Mouse (Mus musculus): ENCODE measurements around the gene Etaa1.
"Not testable (repeated sequence)": the region's sequence is repeated elsewhere in the genome, so short reads cannot be mapped to it uniquely, and the experiment has no call there.

Etaa1 gene

DNA sequence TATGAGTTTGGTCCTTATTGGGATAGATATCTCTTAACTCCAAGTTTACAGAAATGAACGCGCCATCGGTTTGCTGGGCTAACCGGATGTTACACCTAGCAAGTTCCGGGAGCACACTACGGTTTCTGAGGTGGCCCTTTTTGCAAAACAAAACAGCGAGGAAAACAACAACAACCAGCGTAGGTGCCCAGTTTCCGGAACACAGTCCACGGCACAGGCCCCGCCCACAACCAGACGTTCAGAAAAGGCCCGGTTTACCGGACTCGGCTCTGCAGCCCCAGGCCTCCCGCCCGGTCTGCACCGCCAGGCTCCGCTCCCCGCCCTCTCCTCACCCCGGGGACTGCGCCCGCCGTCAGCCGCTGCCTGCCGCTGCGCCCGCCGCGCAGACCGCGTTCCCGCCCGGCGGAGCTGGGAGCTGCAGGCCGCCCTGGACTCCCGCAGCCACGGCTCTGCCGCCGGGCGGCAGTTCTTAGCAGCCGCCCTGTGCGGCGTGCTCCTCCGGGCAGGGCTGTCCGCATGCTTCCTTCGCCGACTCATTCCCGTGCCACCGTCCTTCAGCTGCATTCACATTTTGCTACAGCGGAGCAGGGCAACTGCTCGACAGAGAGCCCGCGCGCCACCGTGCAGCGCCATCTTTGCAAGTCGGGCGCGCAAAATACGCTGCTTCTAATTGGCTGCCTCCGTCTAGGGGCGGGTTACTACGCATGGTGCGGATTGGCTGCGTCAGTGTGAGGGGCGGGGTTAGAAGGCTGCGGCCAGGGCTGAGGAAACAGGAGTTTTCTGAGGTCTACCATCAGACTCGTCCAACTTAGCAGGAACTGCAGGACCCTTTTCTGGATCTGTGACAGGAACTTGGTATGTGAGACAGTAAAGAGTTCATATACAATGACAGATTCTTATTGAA lies at the start of gene Etaa1:
TSS of gene Etaa1 (minus strand) at position 645 of the 904 bp plus-strand sequence.
- peak; percentile 95 to 96 for DNase-seq

DNA sequence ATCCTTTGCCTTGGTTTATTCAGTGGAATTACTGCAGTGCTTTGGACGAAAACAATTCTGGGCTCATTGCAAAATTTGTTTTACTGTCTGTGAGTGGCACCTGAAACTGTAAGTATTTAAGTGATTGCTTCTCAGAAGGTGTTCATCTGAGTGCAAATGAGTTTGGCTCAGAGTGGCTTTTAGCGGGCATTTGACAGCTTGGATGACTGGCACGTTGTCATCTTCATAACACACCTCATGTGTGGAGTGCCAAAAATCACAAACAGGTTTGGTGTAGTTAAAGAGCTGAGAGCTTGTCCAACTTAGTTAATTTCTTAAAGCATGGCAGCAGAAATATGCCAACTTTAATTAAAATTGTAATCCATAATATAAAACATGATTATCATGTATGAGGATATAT lies 40.5 kb upstream of the Etaa1 start:
- no peak for DNase-seq

DNA sequence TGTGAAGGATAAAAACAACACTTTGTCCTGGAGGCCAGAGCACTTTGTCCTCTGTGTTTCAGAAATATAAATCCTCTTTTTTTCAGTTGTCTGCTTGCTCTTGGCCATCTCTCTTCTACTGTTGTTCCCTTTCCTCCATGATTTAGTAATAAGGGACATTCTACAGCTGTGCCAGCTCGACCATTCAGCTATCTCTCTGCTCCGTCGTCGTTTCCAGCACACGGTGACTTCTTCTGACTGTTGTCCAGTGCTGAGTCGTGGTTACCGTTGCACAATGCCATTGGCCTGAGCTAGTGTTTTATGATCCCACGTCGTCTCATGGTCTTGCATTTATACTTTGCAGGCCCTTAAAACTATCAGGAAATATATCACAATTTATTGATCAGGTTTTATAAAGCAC lies 38.6 kb upstream of the Etaa1 start:
- DNase-seq = peak; percentile 4 to 25

DNA sequence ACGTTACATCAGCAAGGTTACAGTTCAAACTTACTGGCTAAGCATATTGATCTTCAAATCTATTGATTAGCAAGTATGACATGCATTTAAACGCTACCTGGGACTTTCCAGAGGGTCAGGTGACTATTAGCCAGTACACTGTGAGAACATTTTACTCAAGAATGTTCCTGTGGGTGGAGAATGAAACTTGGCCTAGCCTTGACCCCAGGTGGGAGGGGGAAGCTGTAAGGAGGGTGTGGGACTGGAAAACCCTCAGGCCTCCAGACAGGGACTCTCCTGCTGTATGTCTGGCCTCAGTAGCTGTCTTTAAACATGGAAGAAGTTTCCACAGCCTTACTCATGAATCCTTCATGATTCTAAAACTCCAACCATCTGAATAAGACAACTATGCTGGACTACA lies 29.7 kb upstream of the Etaa1 start:
- no peak for DNase-seq

DNA sequence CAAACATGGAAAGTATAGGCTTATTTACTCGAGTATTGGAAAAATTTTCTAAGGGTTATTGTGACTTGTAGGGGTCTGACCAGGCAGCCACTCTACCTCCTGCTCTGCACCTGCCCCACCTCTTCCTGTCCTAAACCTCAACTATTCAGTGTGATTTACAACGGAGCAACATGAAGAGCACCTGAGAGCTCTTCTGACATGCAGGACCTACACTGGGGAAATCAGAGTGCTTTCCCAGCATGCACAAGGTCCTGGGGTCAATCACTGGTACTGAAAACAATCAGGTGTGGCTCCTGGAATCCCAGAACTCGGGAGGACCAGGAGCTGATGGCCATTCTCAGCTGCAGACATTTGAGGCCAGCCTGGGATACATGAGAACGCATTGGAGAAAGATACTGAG lies 27.6 kb upstream of the Etaa1 start:
- no peak for DNase-seq

DNA sequence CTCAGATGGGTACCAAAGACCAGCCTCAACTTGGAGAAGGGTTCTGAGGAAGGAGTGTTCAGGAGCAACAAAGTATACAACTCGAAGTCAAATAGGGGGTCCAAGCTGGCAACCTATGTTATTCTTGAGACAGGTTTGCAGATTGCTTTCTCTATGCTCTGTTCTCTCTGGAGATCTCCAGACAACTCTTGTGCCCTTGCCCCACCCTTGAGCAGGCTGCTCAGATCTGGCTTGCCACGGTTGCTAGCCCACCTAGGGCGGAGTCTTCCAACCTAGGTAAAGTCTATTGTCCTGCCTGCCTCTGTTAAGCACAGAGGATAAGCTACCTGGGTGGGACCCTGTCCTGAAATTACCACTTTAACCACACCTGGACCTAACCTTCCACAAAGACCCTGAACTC lies 21.9 kb upstream of the Etaa1 start:
- no peak for DNase-seq

DNA sequence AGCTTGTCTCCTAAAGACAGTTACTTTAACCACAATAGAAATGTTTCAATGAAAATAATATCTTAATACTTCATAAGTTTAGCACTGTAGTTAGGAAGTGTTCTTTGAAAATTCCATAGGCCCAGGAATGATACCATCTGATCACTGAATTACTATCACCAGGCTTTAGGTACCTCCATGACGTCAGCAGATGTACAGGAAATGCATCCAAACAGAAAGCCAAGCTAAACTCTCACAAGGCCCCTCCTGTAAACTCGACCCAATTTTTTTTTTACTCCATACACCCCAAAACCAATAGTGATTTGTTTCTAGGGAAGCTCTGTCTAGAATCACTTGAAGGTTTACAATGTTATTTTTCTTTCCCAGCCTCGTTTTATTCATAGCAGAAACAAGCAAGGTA lies 884 bp downstream of the Etaa1 start:
- no peak for DNase-seq

DNA sequence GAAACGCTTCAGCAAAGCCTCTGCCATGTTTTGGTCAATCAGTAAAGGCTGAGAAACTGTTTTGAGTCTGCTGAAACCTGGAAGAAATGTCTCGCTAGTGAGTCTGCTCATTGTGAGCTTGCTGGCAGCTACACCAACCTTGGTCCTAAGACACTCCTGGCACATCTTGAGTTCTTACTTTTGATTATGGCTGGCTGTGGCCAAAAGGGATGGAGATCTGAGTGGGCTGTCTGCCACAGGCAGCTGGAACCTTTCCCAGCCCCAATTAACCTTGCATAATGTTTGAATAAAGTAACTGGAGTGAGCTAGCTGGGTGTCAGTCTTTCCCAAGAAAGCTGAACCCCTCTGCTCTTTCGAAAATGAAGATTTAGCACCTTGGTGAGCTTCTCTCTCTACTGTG lies 2.3 kb downstream of the Etaa1 start:
- DNase-seq = no peak

DNA sequence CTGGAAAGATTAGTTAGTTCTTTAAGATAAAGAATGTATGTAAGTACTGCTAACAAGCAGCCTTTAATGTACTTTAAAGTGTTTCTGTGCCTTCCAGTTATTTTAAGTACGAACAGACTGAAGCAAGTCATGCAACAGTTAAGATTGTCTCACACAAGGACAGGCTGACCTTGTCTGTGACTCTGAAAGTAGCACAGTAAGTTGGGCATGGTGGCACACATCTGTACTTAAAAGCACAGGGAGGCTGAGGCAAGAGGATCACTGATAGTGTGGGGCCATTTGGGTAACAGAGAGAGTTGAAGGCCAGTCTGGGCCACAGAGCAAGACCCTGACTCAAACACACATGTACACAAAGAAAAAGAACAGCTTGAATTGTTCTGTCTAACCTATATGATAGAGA lies 14.5 kb downstream of the Etaa1 start:
- no peak for DNase-seq

DNA sequence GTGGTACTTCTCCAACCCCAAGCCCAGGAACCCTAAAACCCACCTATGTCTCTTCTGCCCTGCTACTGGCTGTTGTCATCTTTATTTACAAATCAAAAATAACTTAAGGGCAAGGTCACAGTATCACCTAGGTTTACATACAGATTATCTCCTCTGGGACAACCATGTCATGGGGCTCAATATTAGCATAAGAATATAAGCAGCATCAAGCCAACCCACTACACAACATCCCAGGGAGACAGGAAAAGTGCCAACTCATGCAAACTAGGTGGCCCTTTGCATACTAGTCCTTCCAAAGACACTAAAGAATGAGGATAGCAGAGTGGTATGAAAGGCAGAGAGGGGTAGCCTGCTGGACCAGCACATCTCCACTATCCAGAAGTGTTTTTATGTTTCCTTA lies 15.7 kb downstream of the Etaa1 start:
- DNase-seq = no peak

DNA sequence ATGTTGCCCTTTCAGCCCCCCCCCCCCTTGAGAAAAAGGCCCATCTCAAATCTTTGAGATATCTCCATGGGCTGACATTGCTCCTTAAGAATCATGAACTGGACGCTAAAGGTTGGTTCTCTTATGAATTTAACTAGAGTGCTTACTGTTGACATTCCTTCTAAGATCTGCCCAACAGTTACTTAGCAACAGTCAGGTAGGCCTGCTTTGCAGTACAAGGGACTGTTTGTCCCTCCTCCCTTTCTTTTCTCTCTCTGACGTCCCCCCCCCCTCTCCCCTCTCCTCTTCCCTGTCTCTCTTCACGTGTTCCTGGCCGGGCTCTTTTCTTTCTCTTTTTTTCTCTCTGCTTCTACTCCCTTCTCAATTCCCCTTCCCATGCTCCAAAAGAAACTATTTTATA lies 35.8 kb downstream of the Etaa1 start:
- DNase-seq = no peak

DNA sequence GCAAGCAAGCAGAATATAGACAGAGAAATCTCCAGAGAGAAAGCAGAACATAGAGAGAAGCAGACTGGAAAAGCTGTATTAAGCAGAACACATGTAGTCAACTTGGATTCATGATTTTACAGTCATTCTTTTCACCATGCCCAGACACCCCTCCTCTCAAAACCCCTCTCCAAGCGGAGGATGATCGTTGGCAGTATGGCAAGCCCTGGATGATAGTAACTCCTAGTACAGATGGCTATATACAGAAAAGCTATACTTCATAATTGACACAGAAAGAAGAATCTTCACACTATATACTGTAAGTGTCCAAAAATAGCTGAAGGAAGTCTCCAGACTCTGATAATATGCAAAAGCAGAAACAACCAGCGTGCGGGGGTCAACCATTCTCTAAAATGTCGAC lies 36.6 kb downstream of the Etaa1 start:
- no peak for DNase-seq

DNA sequence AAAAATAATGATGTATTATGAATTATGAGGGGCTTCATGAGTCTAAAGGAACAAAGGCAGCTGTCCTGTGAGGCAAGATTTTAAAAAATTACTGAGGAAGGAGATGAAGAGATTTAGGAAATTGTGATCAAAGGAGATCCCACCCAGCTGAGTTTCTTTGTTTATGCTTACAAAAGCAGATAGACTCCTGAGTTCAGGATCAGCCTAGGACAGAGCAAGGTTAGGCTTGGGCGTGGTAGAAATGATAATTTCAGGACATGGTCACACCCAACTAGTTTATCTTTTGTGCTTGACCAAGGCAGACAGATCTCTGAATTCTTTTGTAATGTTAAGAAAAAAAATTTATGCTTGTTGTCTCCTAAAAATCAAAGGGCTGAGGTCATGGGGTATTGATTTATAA lies 37.2 kb downstream of the Etaa1 start:
- DNase-seq = no peak

DNA sequence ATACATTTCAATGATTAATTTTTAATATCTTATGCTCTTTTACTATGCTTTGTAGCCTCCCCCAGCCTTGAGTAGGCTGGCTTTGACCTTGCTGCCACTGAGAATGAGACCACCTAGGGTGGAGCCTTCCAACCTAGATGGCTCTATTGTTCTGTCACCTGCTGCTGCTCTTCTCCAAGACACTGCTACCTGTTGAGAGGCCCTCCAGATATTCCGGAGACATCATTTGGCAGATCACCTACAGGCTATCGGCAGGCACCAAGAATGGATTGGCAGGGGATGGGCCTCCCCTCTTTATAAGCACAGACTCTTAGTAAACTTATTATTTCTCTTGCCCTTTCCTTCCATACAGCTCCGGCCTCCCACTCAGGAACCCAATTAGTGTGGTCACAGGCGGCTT lies 52.7 kb downstream of the Etaa1 start:
- not testable (repeated sequence) for DNase-seq

All from lung, postnatal 4 days (tissue).